Mouse (Mus musculus) cortical plate, adult 2 months (tissue): Measurements from ENCODE around the gene Tspan18.

Experiments used
- CTCF ChIP-seq: fragments of 200-500 bp; IDR thresholded peaks from 2 replicates; pipeline ENCODE4 v1.5.1; 2011; ENCODE audit warnings: mild to moderate bottlenecking, control low read depth, low read length; ENCODE audit not compliant: insufficient read depth; ENCODE audit errors: extremely low read depth
- POLR2A ChIP-seq: fragments of 200-500 bp; IDR thresholded peaks from 2 replicates; pipeline ENCODE4 v1.6.1; 2011; ENCODE audit warnings: mild to moderate bottlenecking, low read length, control low read depth; ENCODE audit not compliant: insufficient read depth; ENCODE audit errors: extremely low read depth

GRCm38 (mm10) chr2:93192671-93193080 is 141.6 kb downstream of the Tspan18 start:
- no peak for TF ChIP-seq POLR2A
- TF ChIP-seq CTCF = no peak
